Mouse (Mus musculus) left cerebral cortex, adult 8-10 months (tissue): ENCODE measurements around the gene Tmem135. TPM values are rescaled to one million over a fixed set of nuclear protein-coding genes. Genes with fewer than 3 reads are reported as not detected.

Source experiments
- DNase-seq, 2 experiments: peaks; one replicate each; pipeline ENCODE4 v3.0.0; 2022; ENCODE audit warnings: low spot score in 2 of 2
- total RNA-seq, 4 experiments: library from RNA; stranded (reverse); gene quantifications; 2 replicates each; pipeline ENCODE4 v1.2.4; 2022

Gene Tmem135
- total RNA-seq, 4 experiments from 2014 or later: 54.1 to 58.9 (median 56.9) TPM

GRCm38 (mm10) chr7:89183928-89184327, 220.1 kb downstream of the Tmem135 start:
- no peak for DNase-seq

GRCm38 (mm10) chr7:89182943-89183342, 221.1 kb downstream of the Tmem135 start:
- no peak for DNase-seq

GRCm38 (mm10) chr7:89181285-89181684, 222.7 kb downstream of the Tmem135 start:
- no peak for DNase-seq

DNA sequence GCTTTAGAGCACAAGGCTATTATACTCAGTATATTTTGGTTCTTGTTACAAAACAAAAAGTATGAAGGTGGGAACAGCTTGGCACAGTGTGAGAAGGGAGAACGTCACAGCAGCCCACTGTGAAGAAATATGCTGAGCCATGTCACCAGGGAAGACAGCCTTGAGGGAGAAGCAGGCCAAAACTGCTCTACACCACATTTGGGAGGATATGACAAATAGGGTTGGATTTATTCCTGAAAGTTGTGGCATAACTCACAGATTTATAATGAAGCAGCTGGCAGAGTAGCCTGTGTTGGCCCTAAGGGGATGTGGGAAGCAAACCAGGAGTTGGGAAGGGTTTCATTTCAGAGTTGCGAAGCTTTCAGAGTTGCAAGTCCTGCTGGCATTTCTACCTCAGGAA, 225.4 kb downstream of the Tmem135 start:
- DNase-seq: peak in 1 of 2 experiments; percentile 57

GRCm38 (mm10) chr7:89177926-89178325, 226.1 kb downstream of the Tmem135 start:
- no peak for DNase-seq

GRCm38 (mm10) chr7:89174430-89174829, 229.6 kb downstream of the Tmem135 start:
- no peak for DNase-seq

DNA sequence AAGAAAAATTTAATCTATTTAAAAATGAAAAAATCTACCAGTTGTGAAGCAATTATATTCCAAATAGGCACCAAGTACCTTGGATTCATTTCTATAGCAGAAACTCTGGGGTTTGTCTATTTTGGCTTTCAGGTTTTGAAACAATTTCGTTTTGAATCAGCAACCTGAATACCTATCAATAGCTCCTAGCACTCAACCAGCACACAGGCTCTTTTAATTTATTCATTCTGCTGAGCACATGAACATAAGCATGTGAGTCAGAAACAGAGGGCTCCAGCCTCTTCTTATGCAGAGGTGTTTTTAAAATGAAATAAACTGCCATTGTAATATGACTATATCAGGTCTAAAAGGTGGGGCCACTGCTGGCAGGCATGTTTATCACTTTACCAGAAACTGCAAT, 231.0 kb downstream of the Tmem135 start:
- DNase-seq: no peak

DNA sequence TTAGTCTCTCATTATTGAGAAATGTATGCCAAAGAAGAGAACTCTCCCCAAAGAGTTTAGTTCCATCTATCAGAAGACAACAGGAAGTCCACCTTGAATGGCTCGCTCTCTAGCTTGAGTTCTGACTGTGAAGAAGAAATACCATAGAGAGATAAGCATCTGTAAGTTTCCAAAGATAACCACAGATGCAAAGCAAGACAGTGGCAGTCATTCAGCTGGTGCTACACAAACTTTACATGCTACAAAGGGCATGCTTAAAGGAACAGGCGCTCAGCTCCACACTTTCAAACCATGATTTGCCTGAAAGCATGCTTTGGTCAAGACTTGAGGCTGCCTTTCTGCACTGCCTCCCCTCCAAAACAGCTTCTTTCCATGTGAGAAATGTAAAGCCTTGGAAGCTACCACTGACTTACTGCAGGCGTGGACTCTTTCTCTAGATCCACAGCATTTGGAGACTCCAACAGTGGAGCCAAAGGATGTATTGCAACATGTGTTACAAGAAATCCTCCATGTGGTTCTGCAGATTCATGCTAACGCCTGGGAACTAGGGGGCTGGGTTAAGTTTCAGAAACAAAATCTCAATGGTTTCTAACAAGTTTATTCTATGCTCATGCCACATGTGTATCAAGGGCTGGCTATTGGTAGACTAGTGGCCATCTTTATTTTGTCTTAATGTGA, 232.1 kb downstream of the Tmem135 start:
- DNase-seq: no peak

GRCm38 (mm10) chr7:89168606-89169005, 235.4 kb downstream of the Tmem135 start:
- peak; percentile 28 to 61 for DNase-seq

DNA sequence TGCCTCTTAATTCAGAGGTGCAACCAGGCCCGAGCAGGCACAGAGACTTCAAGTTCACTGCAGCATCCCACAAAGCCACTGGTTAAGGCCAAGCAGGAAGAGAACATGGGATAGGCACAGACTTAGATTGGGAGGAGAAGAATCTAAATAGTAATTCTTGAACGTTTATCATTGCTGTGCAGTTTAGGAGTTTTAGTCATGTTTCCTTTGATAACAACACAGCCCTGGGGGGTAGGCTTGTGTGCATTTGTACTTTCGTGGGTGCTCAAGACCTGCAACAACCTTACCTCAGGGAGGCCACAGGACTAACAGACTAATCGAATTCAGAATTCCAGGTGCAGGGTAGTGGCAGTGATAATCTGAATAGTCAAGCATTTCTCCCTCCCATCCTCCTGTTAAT, 238.5 kb downstream of the Tmem135 start:
- no peak for DNase-seq

DNA sequence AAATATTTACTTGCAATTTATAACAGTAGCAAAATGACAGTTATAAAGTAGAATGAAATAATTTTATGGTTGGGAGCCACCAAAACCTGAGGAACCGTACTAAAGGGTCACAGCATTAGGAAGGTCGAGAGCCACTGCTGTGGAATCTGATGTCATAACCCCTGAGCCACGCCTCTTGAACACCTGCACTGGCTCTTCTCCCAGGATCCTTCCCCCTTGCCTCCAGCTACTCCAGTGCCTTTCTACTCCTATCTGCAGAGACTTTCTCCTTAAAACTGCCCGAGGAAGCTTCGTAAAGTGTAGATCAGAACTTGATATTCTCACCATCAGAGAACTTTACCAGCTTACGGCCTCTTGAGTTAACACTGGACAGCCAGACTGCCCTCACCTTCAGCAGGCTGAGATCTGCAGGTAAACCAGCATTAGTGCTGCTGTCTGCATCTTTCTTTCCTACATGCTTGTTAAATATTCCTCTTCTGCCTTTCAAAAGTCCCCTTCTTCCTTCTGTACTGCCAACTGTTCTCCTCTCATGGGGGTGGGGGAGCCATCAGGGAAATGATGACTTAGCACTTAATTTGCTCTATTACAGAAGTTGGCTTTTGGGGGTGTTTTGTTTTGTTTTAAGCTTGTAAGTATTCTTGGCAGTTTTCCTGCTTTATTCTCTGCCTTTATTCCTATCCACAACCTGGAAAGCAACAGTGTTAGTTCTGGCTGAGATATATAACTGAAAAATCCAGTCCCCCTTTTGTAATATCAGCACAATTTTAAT, 242.2 kb downstream of the Tmem135 start:
- DNase-seq: no peak

GRCm38 (mm10) chr7:89157356-89157755, 246.7 kb downstream of the Tmem135 start:
- no peak for DNase-seq

GRCm38 (mm10) chr7:89156629-89157028, 247.4 kb downstream of the Tmem135 start:
- DNase-seq: no peak

DNA sequence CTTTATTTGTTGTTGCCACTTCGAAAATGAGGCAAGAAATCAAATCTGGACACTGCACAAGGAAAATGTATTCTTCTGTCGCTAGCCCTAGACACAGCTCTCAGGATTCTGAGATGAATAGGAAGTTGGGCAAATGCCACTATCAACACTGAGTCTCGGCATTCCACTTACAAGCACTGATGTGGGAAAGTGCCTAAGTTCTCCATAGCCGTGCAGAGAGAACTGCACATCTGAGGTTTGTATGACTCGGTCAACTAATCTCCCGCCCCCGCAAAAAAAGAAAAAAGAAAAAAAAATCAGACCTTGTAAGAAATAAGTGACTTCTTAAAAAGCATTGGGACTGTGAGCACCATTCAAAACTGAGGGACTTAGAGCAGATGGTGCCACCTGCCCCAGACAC, 248.3 kb downstream of the Tmem135 start:
- no peak for DNase-seq

DNA sequence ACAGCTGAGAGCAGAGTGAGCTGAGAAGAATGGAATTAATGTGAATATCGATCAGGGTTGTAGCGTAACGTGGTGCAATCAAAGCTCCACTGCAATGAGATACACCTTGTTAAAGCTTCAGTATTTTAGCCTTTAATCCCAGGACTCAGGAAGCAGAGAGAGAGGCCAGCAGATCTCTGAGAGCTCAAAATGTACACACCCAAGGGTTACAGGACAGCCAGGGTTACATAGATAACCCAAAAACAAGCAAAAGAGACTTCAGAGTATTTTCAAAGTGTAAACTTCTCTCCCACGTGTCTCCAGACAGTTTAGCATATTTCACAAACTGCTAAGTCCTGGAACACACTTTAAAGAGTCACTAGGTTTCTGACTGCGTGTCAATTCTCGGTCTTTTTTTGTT, 248.8 kb downstream of the Tmem135 start:
- no peak for DNase-seq

GRCm38 (mm10) chr7:89151345-89151744, 252.7 kb downstream of the Tmem135 start:
- no peak for DNase-seq

DNA sequence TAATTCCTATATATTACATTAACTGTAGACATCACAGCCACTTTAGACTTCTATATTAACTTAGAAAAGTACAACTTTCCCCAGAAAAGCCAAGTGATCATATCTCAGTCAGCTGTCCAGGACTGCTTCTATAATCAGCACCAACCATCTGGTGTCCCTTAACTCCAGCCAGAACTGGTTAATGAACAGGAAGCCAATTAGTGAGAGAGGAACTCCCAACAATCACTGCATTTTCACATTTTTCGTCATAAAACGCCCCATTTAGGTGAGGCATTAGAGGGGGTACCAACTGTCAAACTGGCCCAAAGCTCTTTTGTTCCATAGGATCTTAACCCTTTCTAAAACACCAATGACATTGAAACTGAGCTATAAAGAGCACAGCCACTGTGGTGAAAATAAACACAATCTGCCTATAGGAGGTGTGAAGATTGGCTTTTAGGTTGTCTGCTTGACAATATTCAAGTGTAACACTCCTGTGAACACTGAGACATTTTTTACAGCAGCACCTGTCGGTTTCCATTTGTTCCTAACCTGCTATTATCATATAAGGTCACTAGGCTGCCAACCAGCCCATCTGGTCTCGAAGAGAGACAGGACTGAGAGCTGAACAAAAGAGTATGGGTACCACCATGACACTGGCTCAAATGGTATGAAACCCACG, 263.3 kb downstream of the Tmem135 start:
- no peak for DNase-seq

DNA sequence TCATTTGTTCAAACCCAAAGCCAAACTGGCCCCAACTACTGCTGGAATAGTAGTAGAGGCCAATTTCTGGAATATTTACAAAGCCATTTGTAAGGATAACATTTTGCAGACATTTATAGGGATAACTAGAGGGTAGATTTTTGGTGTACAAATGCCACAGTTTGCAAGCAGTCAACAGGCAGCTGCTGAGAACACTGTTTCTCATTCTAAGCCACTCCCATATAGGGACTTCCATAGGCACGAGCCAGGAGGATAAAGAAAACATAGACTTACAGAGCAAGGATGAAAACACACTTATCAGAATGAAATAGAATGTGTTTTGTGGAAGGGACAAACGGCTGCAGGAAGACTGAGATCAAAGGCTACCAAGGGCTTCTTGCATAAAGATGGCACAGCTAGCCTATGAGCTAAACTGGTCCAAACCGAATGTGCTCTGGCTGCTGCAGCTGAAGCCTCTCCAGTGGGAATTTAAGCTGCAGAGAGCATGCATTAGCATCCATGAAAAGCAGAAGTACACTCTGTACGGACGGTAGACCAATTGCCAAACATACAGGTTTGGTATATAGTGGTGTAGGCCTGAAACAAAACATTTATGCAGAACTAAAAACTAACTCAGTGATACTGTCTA, 269.0 kb downstream of the Tmem135 start:
- no peak for DNase-seq

GRCm38 (mm10) chr7:89126063-89126882, 277.7 kb downstream of the Tmem135 start:
- peak in 1 of 2 experiments; percentile 32 for DNase-seq

- DNase-seq: no peak
Measured at GRCm38 (mm10) chr7:89116261-89116664, 287.8 kb downstream of the Tmem135 start.

DNA sequence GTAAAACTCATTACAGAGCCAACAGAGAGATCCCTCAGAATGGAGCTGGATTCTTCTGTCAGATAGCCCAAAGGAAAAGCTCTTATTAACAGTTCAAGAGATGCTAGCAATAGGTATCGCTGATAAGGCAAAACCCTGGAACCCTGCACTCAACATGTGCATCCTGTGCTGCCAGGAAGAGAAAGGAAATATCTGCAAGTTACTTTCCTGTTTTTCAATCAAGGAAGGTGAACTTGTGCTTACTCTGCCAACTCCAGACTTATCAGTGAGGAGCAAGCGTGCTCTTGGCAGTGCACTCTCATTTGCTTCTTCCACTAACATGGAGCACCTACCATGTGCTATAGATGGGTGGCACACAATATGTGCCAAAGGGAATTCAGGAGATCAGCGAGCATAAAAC, 288.4 kb downstream of the Tmem135 start:
- DNase-seq: no peak
